Mouse (Mus musculus): ENCODE measurements at regions not wholly inside any gene's neighbourhood (a gene's known extent, or its start where the extent isn't known, plus 50 kb on each side); places are given as distances from the start of the nearest gene placed in this dataset.

- Histone ChIP-seq H3K4me3 (no peak overlapping the region), H3K4me1 (ENCODE audit: control insufficient read depth, insufficient read depth, low read length) (0 out of 2 replicates have a peak, but pooled peaks cover 1% of the 10 kb centered on the region), H3K27me3 (ENCODE audit: control insufficient read depth, insufficient read depth, low read length) (no peaks in the 10 kb centered on the region), H3K9ac (ENCODE audit: low read depth, low read length) (no peak overlapping the region), H3K79me2 (replicated peaks; ENCODE audit: control insufficient read depth, insufficient read depth, low read length) (no peaks in the 10 kb centered on the region), H3K36me3 (ENCODE audit: control insufficient read depth, insufficient read depth, low read length) (no peaks in the 10 kb centered on the region), H3K27ac (no peak overlapping the region)
- intact Hi-C loops (cut with DNase I) = no loop called here
- TF ChIP-seq CTCF (IDR thresholded peaks at IDR 0.05) (no peak), EP300 (IDR thresholded peaks at IDR 0.05; ENCODE audit: insufficient read depth, low read depth, low read length) (no peak), POLR2A (IDR thresholded peaks at IDR 0.05; ENCODE audit: insufficient read depth, low read depth, low read length) (no peak)
- no peak for DNase-seq
Observed at GRCm38 (mm10) chr4:95203577-95203976, 151.6 kb upstream of the Jun start.

- WGBS = 97% methylated on average over 1 of the region's 1 CpGs
- Histone ChIP-seq H3K27me3 (ENCODE audit: control insufficient read depth, insufficient read depth, low read length) (no peaks in the 10 kb centered on the region), H3K79me2 (replicated peaks; ENCODE audit: control insufficient read depth, insufficient read depth, low read length) (no peaks in the 10 kb centered on the region), H3K27ac (no peak overlapping the region), H3K9ac (ENCODE audit: low read depth, low read length) (no peak overlapping the region), H3K36me3 (ENCODE audit: control insufficient read depth, insufficient read depth, low read length) (no peaks in the 10 kb centered on the region), H3K4me3 (no peak overlapping the region), H3K4me1 (ENCODE audit: control insufficient read depth, insufficient read depth, low read length) (peaks cover 3% of the 10 kb centered on the region; the same call in 1 of the 2 replicates)
- DNase-seq = no peak
- intact Hi-C loops (cut with DNase I) = no loop called here
- no peak for TF ChIP-seq CTCF (IDR thresholded peaks at IDR 0.05)
- TF ChIP-seq EP300 (IDR thresholded peaks at IDR 0.05; ENCODE audit: insufficient read depth, low read depth, low read length) = no peak
- TF ChIP-seq POLR2A (IDR thresholded peaks at IDR 0.05; ENCODE audit: insufficient read depth, low read depth, low read length) = no peak
Observed at GRCm38 (mm10) chr4:95205372-95205771, 153.3 kb upstream of the Jun start.

GRCm38 (mm10) chr4:95207783-95208182, 155.8 kb upstream of the Jun start:
- WGBS = 68% methylated on average over 5 of the region's 5 CpGs
- H3K9ac ChIP-seq (ENCODE audit: low read depth, low read length) = no peak overlapping the region
- H3K4me1 ChIP-seq (ENCODE audit: control insufficient read depth, insufficient read depth, low read length) = peaks cover 6% of the 10 kb centered on the region
- no peak overlapping the region for H3K4me3 ChIP-seq
- no peak overlapping the region for H3K27ac ChIP-seq
- intact Hi-C loops (cut with DNase I) = no loop called here
- no peak for DNase-seq
- TF ChIP-seq CTCF (IDR thresholded peaks at IDR 0.05) (no peak), EP300 (IDR thresholded peaks at IDR 0.05; ENCODE audit: insufficient read depth, low read depth, low read length) (no peak), POLR2A (IDR thresholded peaks at IDR 0.05; ENCODE audit: insufficient read depth, low read depth, low read length) (no peak)
- H3K79me2 ChIP-seq (replicated peaks; ENCODE audit: control insufficient read depth, insufficient read depth, low read length) = no peaks in the 10 kb centered on the region
- H3K36me3 ChIP-seq (ENCODE audit: control insufficient read depth, insufficient read depth, low read length) = no peaks in the 10 kb centered on the region
- no peaks in the 10 kb centered on the region for H3K27me3 ChIP-seq (ENCODE audit: control insufficient read depth, insufficient read depth, low read length)

- TF ChIP-seq EP300 (IDR thresholded peaks at IDR 0.05; ENCODE audit: insufficient read depth, low read depth, low read length) (no peak), POLR2A (IDR thresholded peaks at IDR 0.05; ENCODE audit: insufficient read depth, low read depth, low read length) (no peak), CTCF (IDR thresholded peaks at IDR 0.05) (no peak)
- Histone ChIP-seq H3K27ac (no peak overlapping the region), H3K4me1 (ENCODE audit: control insufficient read depth, insufficient read depth, low read length) (peaks cover 8% of the 10 kb centered on the region), H3K27me3 (ENCODE audit: control insufficient read depth, insufficient read depth, low read length) (no peaks in the 10 kb centered on the region), H3K36me3 (ENCODE audit: control insufficient read depth, insufficient read depth, low read length) (no peaks in the 10 kb centered on the region), H3K79me2 (replicated peaks; ENCODE audit: control insufficient read depth, insufficient read depth, low read length) (no peaks in the 10 kb centered on the region), H3K4me3 (no peak overlapping the region), H3K9ac (ENCODE audit: low read depth, low read length) (no peak overlapping the region)
- no peak for DNase-seq
- intact Hi-C loops (cut with DNase I) = no loop called here
- 53% methylated on average over 7 of the region's 7 CpGs for WGBS
Observed at GRCm38 (mm10) chr4:95208827-95209226, 156.8 kb upstream of the Jun start.

- H3K9ac ChIP-seq (ENCODE audit: low read depth, low read length) = no peak overlapping the region
- no peaks in the 10 kb centered on the region for H3K79me2 ChIP-seq (replicated peaks; ENCODE audit: control insufficient read depth, insufficient read depth, low read length)
- no peaks in the 10 kb centered on the region for H3K27me3 ChIP-seq (ENCODE audit: control insufficient read depth, insufficient read depth, low read length)
- intact Hi-C loops (cut with DNase I) = no loop called here
- no peak overlapping the region for H3K4me3 ChIP-seq
- WGBS = 87% methylated on average over 3 of the region's 3 CpGs
- H3K36me3 ChIP-seq (ENCODE audit: control insufficient read depth, insufficient read depth, low read length) = no peaks in the 10 kb centered on the region
- DNase-seq = no peak
- H3K4me1 ChIP-seq (ENCODE audit: control insufficient read depth, insufficient read depth, low read length) = peaks cover 8% of the 10 kb centered on the region
- TF ChIP-seq CTCF (IDR thresholded peaks at IDR 0.05) = no peak
- TF ChIP-seq EP300 (IDR thresholded peaks at IDR 0.05; ENCODE audit: insufficient read depth, low read depth, low read length) = no peak
- no peak for TF ChIP-seq POLR2A (IDR thresholded peaks at IDR 0.05; ENCODE audit: insufficient read depth, low read depth, low read length)
- H3K27ac ChIP-seq = no peak overlapping the region
Observed at GRCm38 (mm10) chr4:95209322-95210119, 157.5 kb upstream of the Jun start.

- H3K36me3 ChIP-seq (ENCODE audit: control insufficient read depth, insufficient read depth, low read length) = no peaks in the 10 kb centered on the region
- DNase-seq = no peak
- H3K27ac ChIP-seq = no peak overlapping the region
- no peak for TF ChIP-seq EP300 (IDR thresholded peaks at IDR 0.05; ENCODE audit: insufficient read depth, low read depth, low read length)
- TF ChIP-seq POLR2A (IDR thresholded peaks at IDR 0.05; ENCODE audit: insufficient read depth, low read depth, low read length) = no peak
- no peak for TF ChIP-seq CTCF (IDR thresholded peaks at IDR 0.05)
- H3K9ac ChIP-seq (ENCODE audit: low read depth, low read length) = no peak overlapping the region
- no peak overlapping the region for H3K4me3 ChIP-seq
- peaks cover 7% of the 10 kb centered on the region for H3K4me1 ChIP-seq (ENCODE audit: control insufficient read depth, insufficient read depth, low read length)
- H3K27me3 ChIP-seq (ENCODE audit: control insufficient read depth, insufficient read depth, low read length) = no peaks in the 10 kb centered on the region
- intact Hi-C loops (cut with DNase I) = no loop called here
- H3K79me2 ChIP-seq (replicated peaks; ENCODE audit: control insufficient read depth, insufficient read depth, low read length) = no peaks in the 10 kb centered on the region
- 63% methylated on average over 2 of the region's 2 CpGs for WGBS
Observed at GRCm38 (mm10) chr4:95212561-95212960, 160.5 kb upstream of the Jun start.
